Mouse (Mus musculus) left cerebral cortex, adult 2 months (tissue): ENCODE measurements around the gene 4921511C20Rik. TPM values are rescaled to one million over a fixed set of nuclear protein-coding genes. Genes with fewer than 3 reads are reported as not detected.

Source experiments
- DNase-seq, 2 experiments: peaks; one replicate each; pipeline ENCODE4 v3.0.0; 2021 to 2022; ENCODE audit warnings: low spot score in 2 of 2, mixed read lengths in 1 of 2; ENCODE audit errors: extremely low spot score in 1 of 2
- H3K27ac ChIP-seq: fragments of 200-600 bp; 2 replicates; pipeline ENCODE4 v1.8.1; 2022
- H3K4me3 ChIP-seq: fragments of 200-600 bp; 2 replicates; pipeline ENCODE4 v1.8.1; 2022
- CTCF ChIP-seq: fragments of 200-600 bp; IDR thresholded peaks from 2 replicates; pipeline ENCODE4 v1.8.1; 2022; ENCODE audit warnings: antibody characterized with exemption, mild to moderate bottlenecking, moderate library complexity
- intact Hi-C: fragments of 180-260 bp; cut with DNase I; formaldehyde crosslinking; loops from one replicate; pipeline ENCODE4 v1.15.1; 2025
- long read RNA-seq, 2 experiments: library from polyadenylated mRNA; stranded (forward); transcript quantifications; one replicate each; pipeline ENCODE4 v2.0.0; 2021; ENCODE audit warnings: borderline mapping rate in 2 of 2
- total RNA-seq, 2 experiments: library from RNA; stranded (reverse); gene quantifications; 2 replicates each; pipeline ENCODE4 v1.2.3; 2021

4921511C20Rik gene
- not detected for total RNA-seq
- long read RNA-seq, experiment 1 = 0 reads
- long read RNA-seq, experiment 2 = 0 reads

GRCm38 (mm10) chrX:127393993-127394392 lies at the start of gene 4921511C20Rik:
4921511C20Rik (plus strand) TSS chrX:127394293.
- Histone ChIP-seq H3K4me3 (no peak within 1 kb of the TSS), H3K27ac (no peak within 1 kb of the TSS)
- TF ChIP-seq CTCF = no peak
- intact Hi-C loops = no loop called here
- DNase-seq = no peak
